Mouse (Mus musculus): ENCODE data around the gene Gse1.

Gse1 gene

GRCm38 (mm10) chr8:120575801-120576200 is 347.5 kb downstream of the Gse1 start:
- no peak for DNase-seq (ENCODE audit: low read depth)

GRCm38 (mm10) chr8:120577821-120578220 is 349.6 kb downstream of the Gse1 start:
- no peak for DNase-seq (ENCODE audit: low read depth)

- DNase-seq (ENCODE audit: low read depth), result no peak
Observed at GRCm38 (mm10) chr8:120580336-120581000, 352.2 kb downstream of the Gse1 start.

GRCm38 (mm10) chr8:120581329-120581728 is 353.1 kb downstream of the Gse1 start:
- no peak for DNase-seq (ENCODE audit: low read depth)

GRCm38 (mm10) chr8:120581811-120582210 is 353.6 kb downstream of the Gse1 start:
- DNase-seq (ENCODE audit: low read depth), result no peak

GRCm38 (mm10) chr8:120585521-120585920 is 357.3 kb downstream of the Gse1 start:
- no peak for DNase-seq (ENCODE audit: low read depth)

GRCm38 (mm10) chr8:120588908-120589771 is 360.9 kb downstream of the Gse1 start, which contains the start of gene Gins2:
TSS of gene Gins2 (minus strand) at chr8:120589304.
- DNase-seq (ENCODE audit: low read depth), result peak; percentile 99

- no peak for DNase-seq (ENCODE audit: low read depth)
Observed at GRCm38 (mm10) chr8:120589921-120590320, 361.7 kb downstream of the Gse1 start.

GRCm38 (mm10) chr8:120591587-120592292 is 363.5 kb downstream of the Gse1 start:
- no peak for DNase-seq (ENCODE audit: low read depth)

- DNase-seq (ENCODE audit: low read depth), result peak; percentile 70
Observed at GRCm38 (mm10) chr8:120594571-120594970, 366.3 kb downstream of the Gse1 start.

GRCm38 (mm10) chr8:120595963-120596362 is 367.7 kb downstream of the Gse1 start:
- DNase-seq (ENCODE audit: low read depth), result peak; percentile 88

GRCm38 (mm10) chr8:120598579-120598978 is 370.3 kb downstream of the Gse1 start:
- no peak for DNase-seq (ENCODE audit: low read depth)

- DNase-seq (ENCODE audit: low read depth), result peak; percentile 84
Observed at GRCm38 (mm10) chr8:120599504-120599903, 371.2 kb downstream of the Gse1 start.

GRCm38 (mm10) chr8:120602672-120603071 is 374.4 kb downstream of the Gse1 start:
- no peak for DNase-seq (ENCODE audit: low read depth)

GRCm38 (mm10) chr8:120607460-120607859 is 379.2 kb downstream of the Gse1 start:
- no peak for DNase-seq (ENCODE audit: low read depth)

GRCm38 (mm10) chr8:120607885-120608284 is 379.6 kb downstream of the Gse1 start:
- peak; percentile 84 for DNase-seq (ENCODE audit: low read depth)

- DNase-seq (ENCODE audit: low read depth), result no peak
Observed at GRCm38 (mm10) chr8:120610824-120611223, 382.6 kb downstream of the Gse1 start.

- no peak for DNase-seq (ENCODE audit: low read depth)
Observed at GRCm38 (mm10) chr8:120614491-120614890, 386.2 kb downstream of the Gse1 start.

GRCm38 (mm10) chr8:120616663-120617626 is 388.7 kb downstream of the Gse1 start:
- no peak for DNase-seq (ENCODE audit: low read depth)

GRCm38 (mm10) chr8:120618110-120618509 is 389.9 kb downstream of the Gse1 start:
- DNase-seq (ENCODE audit: low read depth), result peak; percentile 84
